In the genomic region with DNA sequence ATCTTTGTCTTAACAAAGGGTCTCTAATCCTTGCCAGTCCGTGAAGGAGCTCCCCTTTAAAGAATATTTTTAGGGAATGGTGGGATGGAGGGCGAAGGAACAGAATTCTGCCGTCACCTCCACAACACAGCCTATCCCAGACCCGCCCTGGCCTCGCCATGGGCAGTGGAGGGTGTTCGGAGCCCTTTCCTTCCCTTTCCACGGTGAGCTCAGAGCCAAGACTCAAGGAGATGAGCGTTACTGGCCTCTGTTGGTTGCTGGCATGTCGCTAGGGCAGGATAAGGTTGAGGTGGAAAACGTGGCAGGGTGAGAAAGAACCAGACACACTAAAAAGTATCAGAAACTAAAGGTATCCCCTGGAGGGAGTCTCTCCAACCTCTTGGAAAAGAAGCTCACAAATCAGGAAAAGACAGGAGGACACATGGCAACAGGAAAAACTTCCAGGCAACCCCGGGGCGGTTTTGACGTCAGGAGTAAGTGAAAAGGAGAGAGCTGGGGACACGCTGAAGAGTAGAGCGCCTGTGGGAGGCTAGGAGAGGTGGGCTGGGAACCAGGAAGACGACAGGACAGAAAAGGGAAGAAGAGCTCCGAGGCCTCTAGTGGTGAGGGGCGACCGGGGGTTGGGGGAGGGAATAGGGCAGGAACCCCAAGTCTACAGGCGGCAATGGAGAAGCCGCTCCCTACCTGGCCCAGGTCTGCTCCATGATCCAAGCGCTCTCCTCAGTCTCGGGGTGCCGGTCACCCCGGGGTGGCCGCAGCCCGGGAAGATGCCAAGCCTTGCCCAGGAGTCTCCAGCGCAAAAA, we compare ENCODE assay signal across 8 mouse cellular contexts. TPM values are rescaled to one million over a fixed set of nuclear protein-coding genes. Genes with fewer than 3 reads are reported as not detected.
DNase-seq lines count a peak whose midpoint lies in the region; ATAC-seq and TF ChIP-seq lines count a peak whose summit lies in the region.

No protein-coding gene starts in this region.

- CTCF ChIA-PET in Patski (lab: Charles Lee): interaction anchor here (0.9 to 2.3 kb wide), 4 partner anchors 20 to 101 kb away, joined by 3 to 6 read pairs (median 6); no protein-coding TSS in a partner anchor

- no peaks in the 10 kb centered on the region for H3K9me3 ChIP-seq in forebrain, embryonic 14.5 days (replicated peaks; ENCODE audit: control insufficient read depth, low read length)
- no peaks in the 10 kb centered on the region for H3K9me3 ChIP-seq in intestine, embryonic 14.5 days (ENCODE audit: control insufficient read depth, low read length)
- H3K9me3 ChIP-seq in liver, embryonic 14.5 days (ENCODE audit: control insufficient read depth, low read length): no peaks in the 10 kb centered on the region

- TF ChIP-seq EP300 in liver, embryonic 14.5 days (IDR thresholded peaks at IDR 0.05; ENCODE audit: low read depth): no peak

- peak; percentile 16 for DNase-seq in gastrocnemius, postnatal 10 days
- no peak for DNase-seq in gastrocnemius, adult 8-10 months (ENCODE audit: low spot score in 2 of 2)
- no peak for DNase-seq in Patski (ENCODE audit: low read depth, low spot score)
- peak; percentile 21 for DNase-seq in forebrain, embryonic 14.5 days (ENCODE audit: low spot score)
- no peak for DNase-seq in intestine, embryonic 14.5 days (ENCODE audit: low spot score)
- no peak for DNase-seq in liver, embryonic 14.5 days (ENCODE audit: low read depth in 3 of 3, low spot score in 3 of 3)
- DNase-seq in right cerebral cortex, postnatal 14 days: peak; percentile 29

- no peaks in the 10 kb centered on the region for H3K27me3 ChIP-seq in Patski
- H3K27me3 ChIP-seq in forebrain, embryonic 14.5 days (replicated peaks; ENCODE audit: control insufficient read depth, insufficient read depth, low read length): 0 out of 2 replicates have a peak, but pooled peaks cover 3% of the 10 kb centered on the region
- peaks cover 24% of the 10 kb centered on the region for H3K27me3 ChIP-seq in intestine, embryonic 14.5 days (replicated peaks; ENCODE audit: control insufficient read depth, insufficient read depth, low read length)
- H3K27me3 ChIP-seq in liver, embryonic 14.5 days (ENCODE audit: control insufficient read depth, insufficient read depth, low read length): peaks cover 16% of the 10 kb centered on the region

- peaks cover 5% of the 10 kb centered on the region; the same call in 1 of the 2 replicates for H3K4me1 ChIP-seq in forebrain, embryonic 14.5 days (ENCODE audit: control insufficient read depth, insufficient read depth, low read length)
- peaks cover 3% of the 10 kb centered on the region; the same call in 1 of the 2 replicates for H3K4me1 ChIP-seq in intestine, embryonic 14.5 days (replicated peaks; ENCODE audit: control insufficient read depth, insufficient read depth, low read length)
- H3K4me1 ChIP-seq in liver, embryonic 14.5 days (replicated peaks; ENCODE audit: control insufficient read depth in 2 of 2, insufficient read depth in 2 of 2, low read length in 1 of 2): no peaks in the 10 kb centered on the region

- no peak for TF ChIP-seq CTCF in Patski (IDR thresholded peaks at IDR 0.05)
- TF ChIP-seq CTCF in liver, embryonic 14.5 days (IDR thresholded peaks at IDR 0.05; ENCODE audit: low read depth): no peak

- H3K9ac ChIP-seq in forebrain, embryonic 14.5 days (ENCODE audit: low read length): peak overlapping the region; percentile 71
- peak overlapping the region; percentile 43 for H3K9ac ChIP-seq in intestine, embryonic 14.5 days (ENCODE audit: low read length)
- H3K9ac ChIP-seq in liver, embryonic 14.5 days (replicated peaks): no peak overlapping the region

- H3K4me2 ChIP-seq in forebrain, embryonic 14.5 days (ENCODE audit: low read length): peak overlapping the region; percentile 96
- H3K4me2 ChIP-seq in intestine, embryonic 14.5 days (ENCODE audit: low read length): peak overlapping the region; percentile 97
- peak overlapping the region; percentile 50 for H3K4me2 ChIP-seq in liver, embryonic 14.5 days (ENCODE audit: low read depth)

- peak; percentile 60 for ATAC-seq in Patski
- peak; percentile 62 for ATAC-seq in forebrain, embryonic 14.5 days
- peak; percentile 38; the same call in 1 of the 2 replicates for ATAC-seq in intestine, embryonic 14.5 days (replicated peaks; ENCODE audit: low FRiP score, low TSS enrichment, low read depth)
- ATAC-seq in liver, embryonic 14.5 days (ENCODE audit: insufficient read depth): 0 out of 2 replicates have a peak, but pooled peaks have one; percentile 26
- no peak for ATAC-seq in activated CD4-positive, CD25-positive, alpha-beta regulatory T cell, adult 4 months

- 3% methylated on average over 27 of the region's 28 CpGs for WGBS in forebrain, embryonic 14.5 days
- WGBS in intestine, embryonic 14.5 days: 3% methylated on average over 27 of the region's 28 CpGs
- 6% methylated on average over 27 of the region's 28 CpGs for WGBS in liver, embryonic 14.5 days (ENCODE audit: insufficient replicate concordance)

- peak overlapping the region; percentile 54 for H3K4me3 ChIP-seq in forebrain, embryonic 14.5 days (ENCODE audit: low read depth, low read length)
- peak overlapping the region; percentile 40 for H3K4me3 ChIP-seq in intestine, embryonic 14.5 days (ENCODE audit: low read depth, low read length)
- H3K4me3 ChIP-seq in liver, embryonic 14.5 days (ENCODE audit: insufficient read depth in 1 of 2, low read depth in 2 of 2, low read length in 2 of 2): peak overlapping the region; percentile 49 to 52

- H3K36me3 ChIP-seq in forebrain, embryonic 14.5 days (ENCODE audit: control insufficient read depth, insufficient read depth, low read length): no peaks in the 10 kb centered on the region
- H3K36me3 ChIP-seq in intestine, embryonic 14.5 days (ENCODE audit: control insufficient read depth, insufficient read depth, low read length): no peaks in the 10 kb centered on the region
- no peaks in the 10 kb centered on the region for H3K36me3 ChIP-seq in liver, embryonic 14.5 days (replicated peaks; ENCODE audit: control insufficient read depth, insufficient read depth, low read depth)

- no peak overlapping the region for H3K27ac ChIP-seq in forebrain, embryonic 14.5 days (ENCODE audit: low read depth, low read length)
- no peak overlapping the region for H3K27ac ChIP-seq in intestine, embryonic 14.5 days (ENCODE audit: low read depth)
- H3K27ac ChIP-seq in liver, embryonic 14.5 days: no peak overlapping the region

- in situ Hi-C loops in Patski (cut with MboI; ENCODE audit: low pct_unique_long_range_greater_than_20kb): loop anchor here (5.0 kb wide), 1 partner anchor 100 kb away; no protein-coding TSS in a partner anchor

- POLR2A ChIA-PET in Patski (lab: Charles Lee): no interaction called here

RNA-seq across cellular contexts. Expression of gene Pde4dip, which starts 21.1 kb away (rescaled TPM):
- total RNA-seq in gastrocnemius, postnatal 10 days (2021): 1,000 to 10,000 TPM; 1,278 to 1,422 TPM
- 1,000 to 10,000 TPM; 3,083 to 3,979 (median 3,594) TPM for total RNA-seq in gastrocnemius, adult 8-10 months (2022)
- 44.7 TPM for polyA plus RNA-seq in Patski (2021)
- 50.6 and 62.8 TPM in 2 replicates for polyA plus RNA-seq in forebrain, embryonic 14.5 days (2014; fragmentation: Nextera tagmentation; extraction: Ambion mirVana)
- polyA plus RNA-seq in intestine, embryonic 14.5 days (2014; fragmentation: Nextera tagmentation; extraction: Ambion mirVana): 33.2 and 35.6 TPM in 2 replicates
- 2.3 and 4.0 TPM in 2 replicates for polyA plus RNA-seq in liver, embryonic 14.5 days (2012; rRNA removed)
- polyA plus RNA-seq in liver, embryonic 14.5 days (2014; fragmentation: Nextera tagmentation; extraction: Ambion mirVana): 5.8 and 6.7 TPM in 2 replicates
- polyA plus RNA-seq in activated CD4-positive, CD25-positive, alpha-beta regulatory T cell, adult 4 months (2017; shearing (Covaris generic)): 10 to 100 TPM in 1 of 2 experiments, 1 to 10 TPM in 1; 8.0 to 10.8 TPM

RNA-seq across cellular contexts. Expression of gene Sec22b, which starts 33.6 kb away (rescaled TPM):
- 10 to 100 TPM; 38.8 to 42.7 TPM for total RNA-seq in gastrocnemius, postnatal 10 days (2021)
- total RNA-seq in gastrocnemius, adult 8-10 months (2022): 10 to 100 TPM; 24.8 to 29.2 (median 28.2) TPM
- polyA plus RNA-seq in Patski (2021): 107 TPM
- 124 and 130 TPM in 2 replicates for polyA plus RNA-seq in forebrain, embryonic 14.5 days (2014; fragmentation: Nextera tagmentation; extraction: Ambion mirVana)
- polyA plus RNA-seq in intestine, embryonic 14.5 days (2014; fragmentation: Nextera tagmentation; extraction: Ambion mirVana): 132 and 143 TPM in 2 replicates
- polyA plus RNA-seq in liver, embryonic 14.5 days (2012; rRNA removed): 16.9 and 22.6 TPM in 2 replicates
- polyA plus RNA-seq in liver, embryonic 14.5 days (2014; fragmentation: Nextera tagmentation; extraction: Ambion mirVana): 57.7 and 63.5 TPM in 2 replicates
- polyA plus RNA-seq in activated CD4-positive, CD25-positive, alpha-beta regulatory T cell, adult 4 months (2017; shearing (Covaris generic)): 10 to 100 TPM; 73.7 to 77.3 TPM

Comparison
In these comparisons a context has a peak if more than half of its experiments do, and no peak if none do; other contexts are left out.
1. DNase-seq: peak in gastrocnemius, postnatal 10 days (single experiment), forebrain, embryonic 14.5 days (single experiment) and right cerebral cortex, postnatal 14 days (single experiment); none in gastrocnemius, adult 8-10 months (0 of 2), Patski (single experiment), intestine, embryonic 14.5 days (single experiment) and liver, embryonic 14.5 days (0 of 3).
2. Peak in every context shown above with its lines, with median percentiles within 50 percentile points of each other: H3K4me2 ChIP-seq and H3K4me3 ChIP-seq.